Comparison of ENCODE assay signal across 8 mouse cellular contexts in genomic region chr2:25708121-25708520, GRCm38 (mm10). TPM values are rescaled to one million over a fixed set of nuclear protein-coding genes. Genes with fewer than 3 reads are reported as not detected.
DNase-seq lines count a peak whose midpoint lies in the region; ATAC-seq lines count a peak whose summit lies in the region.

No protein-coding gene starts in this region.

- H3K4me2 ChIP-seq in embryonic facial prominence, embryonic 11.5 days (ENCODE audit: low read depth, low read length) = no peak overlapping the region
- H3K4me2 ChIP-seq in hindbrain, embryonic 12.5 days (replicated peaks) = peak overlapping the region; percentile 62
- peak overlapping the region; percentile 81 for H3K4me2 ChIP-seq in midbrain, embryonic 14.5 days (ENCODE audit: low read length)

- no peaks in the 10 kb centered on the region for H3K9me3 ChIP-seq in embryonic facial prominence, embryonic 11.5 days (replicated peaks; ENCODE audit: control insufficient read depth, low read length)
- no peaks in the 10 kb centered on the region for H3K9me3 ChIP-seq in hindbrain, embryonic 12.5 days (replicated peaks)
- no peaks in the 10 kb centered on the region for H3K9me3 ChIP-seq in midbrain, embryonic 14.5 days (ENCODE audit: control insufficient read depth, low read length)

- H3K27me3 ChIP-seq in embryonic facial prominence, embryonic 11.5 days (ENCODE audit: control insufficient read depth, insufficient read depth, low read length) = no peaks in the 10 kb centered on the region
- no peaks in the 10 kb centered on the region; the same call in 1 of the 2 replicates for H3K27me3 ChIP-seq in hindbrain, embryonic 12.5 days
- no peaks in the 10 kb centered on the region for H3K27me3 ChIP-seq in midbrain, embryonic 14.5 days (ENCODE audit: control insufficient read depth, insufficient read depth, low read length)
- no peaks in the 10 kb centered on the region for H3K27me3 ChIP-seq in splenic B cell, adult 2 months (ENCODE audit: control insufficient read depth, insufficient read depth, low read length, poor library complexity, severe bottlenecking)

- no peak for ATAC-seq in frontal cortex, adult (ENCODE audit: low TSS enrichment)
- ATAC-seq in embryonic facial prominence, embryonic 11.5 days (replicated peaks; ENCODE audit: insufficient number of reproducible peaks, low FRiP score, low TSS enrichment, low read depth) = no peak
- ATAC-seq in hindbrain, embryonic 12.5 days (ENCODE audit: low FRiP score) = no peak
- no peak for ATAC-seq in midbrain, embryonic 14.5 days (ENCODE audit: low FRiP score, low TSS enrichment)

- H3K36me3 ChIP-seq in embryonic facial prominence, embryonic 11.5 days (replicated peaks; ENCODE audit: control insufficient read depth, insufficient read depth, low read depth, low read length) = no peaks in the 10 kb centered on the region
- 0 out of 2 replicates have a peak, but pooled peaks cover 3% of the 10 kb centered on the region for H3K36me3 ChIP-seq in hindbrain, embryonic 12.5 days
- H3K36me3 ChIP-seq in midbrain, embryonic 14.5 days (ENCODE audit: control insufficient read depth, insufficient read depth, low read length) = no peaks in the 10 kb centered on the region
- H3K36me3 ChIP-seq in splenic B cell, adult 2 months (ENCODE audit: control insufficient read depth, insufficient read depth, low read length, poor library complexity, severe bottlenecking) = no peaks in the 10 kb centered on the region

- WGBS in embryonic facial prominence, embryonic 11.5 days = 69% methylated on average over 2 of the region's 2 CpGs
- 82% methylated on average over 2 of the region's 2 CpGs for WGBS in hindbrain, embryonic 12.5 days
- 90% methylated on average over 2 of the region's 2 CpGs for WGBS in midbrain, embryonic 14.5 days

- H3K9ac ChIP-seq in embryonic facial prominence, embryonic 11.5 days (replicated peaks; ENCODE audit: low read length) = no peak overlapping the region
- no peak overlapping the region for H3K9ac ChIP-seq in hindbrain, embryonic 12.5 days
- no peak overlapping the region for H3K9ac ChIP-seq in midbrain, embryonic 14.5 days (replicated peaks; ENCODE audit: low read length)

- peak; percentile 28 to 64 for DNase-seq in frontal cortex, adult 2 months (ENCODE audit: extremely low spot score in 1 of 2, low spot score in 1 of 2)
- peak; percentile 37 for DNase-seq in R1 (ENCODE audit: low read depth, low spot score)
- peak; percentile 56 for DNase-seq in embryonic facial prominence, embryonic 11.5 days (ENCODE audit: low spot score)
- peak; percentile 45 to 57 for DNase-seq in layer of hippocampus, postnatal 10 days (ENCODE audit: low spot score in 2 of 2)
- peak; percentile 60 for DNase-seq in midbrain, embryonic 14.5 days
- peak; percentile 70 for DNase-seq in splenic B cell, adult 2 months (ENCODE audit: low read depth, low spot score)

- H3K27ac ChIP-seq in embryonic facial prominence, embryonic 11.5 days (replicated peaks; ENCODE audit: low read depth, low read length) = no peak overlapping the region
- H3K27ac ChIP-seq in hindbrain, embryonic 12.5 days = no peak overlapping the region
- H3K27ac ChIP-seq in midbrain, embryonic 14.5 days (replicated peaks; ENCODE audit: low read depth, low read length) = no peak overlapping the region

- no peaks in the 10 kb centered on the region for H3K4me1 ChIP-seq in embryonic facial prominence, embryonic 11.5 days (ENCODE audit: control insufficient read depth, insufficient read depth, low read length)
- peaks cover 14% of the 10 kb centered on the region for H3K4me1 ChIP-seq in hindbrain, embryonic 12.5 days
- peaks cover 17% of the 10 kb centered on the region for H3K4me1 ChIP-seq in midbrain, embryonic 14.5 days (ENCODE audit: control insufficient read depth, insufficient read depth, low read length)

- H3K4me3 ChIP-seq in embryonic facial prominence, embryonic 11.5 days (ENCODE audit: low read depth, low read length) = no peak overlapping the region
- no peak overlapping the region for H3K4me3 ChIP-seq in hindbrain, embryonic 12.5 days
- 0 out of 2 replicates have a peak overlapping the region, but pooled peaks have one; percentile 19 for H3K4me3 ChIP-seq in midbrain, embryonic 14.5 days (replicated peaks; ENCODE audit: low read depth, low read length)

RNA-seq across cellular contexts. Expression of gene Bmyc, which starts 1.6 kb away (rescaled TPM):
- 107 and 127 TPM in 2 replicates for polyA plus RNA-seq in frontal cortex, adult 2 months (2012; rRNA removed)
- 66.2 and 72.5 TPM in 2 replicates for polyA plus RNA-seq in embryonic facial prominence, embryonic 11.5 days (2014; fragmentation: Nextera tagmentation; extraction: Ambion mirVana)
- polyA plus RNA-seq in hindbrain, embryonic 12.5 days (2016; fragmentation: Nextera tagmentation; extraction: Ambion mirVana) = 97.8 and 98.7 TPM in 2 replicates
- total RNA-seq in layer of hippocampus, postnatal 10 days (2021) = 10 to 100 TPM; 91.7 to 98.0 TPM
- 114 and 151 TPM in 2 replicates for polyA plus RNA-seq in midbrain, embryonic 14.5 days (2014; fragmentation: Nextera tagmentation; extraction: Ambion mirVana)

RNA-seq across cellular contexts. Expression of gene Obp2a, which starts 8.3 kb away (rescaled TPM):
- not detected in 2 replicates for polyA plus RNA-seq in frontal cortex, adult 2 months (2012; rRNA removed)
- polyA plus RNA-seq in embryonic facial prominence, embryonic 11.5 days (2014; fragmentation: Nextera tagmentation; extraction: Ambion mirVana) = not detected in 2 replicates
- not detected in 2 replicates for polyA plus RNA-seq in hindbrain, embryonic 12.5 days (2016; fragmentation: Nextera tagmentation; extraction: Ambion mirVana)
- not detected for total RNA-seq in layer of hippocampus, postnatal 10 days (2021)
- polyA plus RNA-seq in midbrain, embryonic 14.5 days (2014; fragmentation: Nextera tagmentation; extraction: Ambion mirVana) = not detected in 2 replicates

RNA-seq across cellular contexts. Expression of gene Lcn10, which starts 25.6 kb away (rescaled TPM):
- polyA plus RNA-seq in frontal cortex, adult 2 months (2012; rRNA removed) = not detected in 2 replicates
- polyA plus RNA-seq in embryonic facial prominence, embryonic 11.5 days (2014; fragmentation: Nextera tagmentation; extraction: Ambion mirVana) = not detected in 2 replicates
- not detected in 2 replicates for polyA plus RNA-seq in hindbrain, embryonic 12.5 days (2016; fragmentation: Nextera tagmentation; extraction: Ambion mirVana)
- not detected for total RNA-seq in layer of hippocampus, postnatal 10 days (2021)
- not detected in 2 replicates for polyA plus RNA-seq in midbrain, embryonic 14.5 days (2014; fragmentation: Nextera tagmentation; extraction: Ambion mirVana)

RNA-seq across cellular contexts. Expression of gene Obp2b, which starts 28.7 kb away (rescaled TPM):
- not detected in 2 replicates for polyA plus RNA-seq in frontal cortex, adult 2 months (2012; rRNA removed)
- polyA plus RNA-seq in embryonic facial prominence, embryonic 11.5 days (2014; fragmentation: Nextera tagmentation; extraction: Ambion mirVana) = not detected in 2 replicates
- polyA plus RNA-seq in hindbrain, embryonic 12.5 days (2016; fragmentation: Nextera tagmentation; extraction: Ambion mirVana) = not detected in 2 replicates
- not detected for total RNA-seq in layer of hippocampus, postnatal 10 days (2021)
- not detected in 2 replicates for polyA plus RNA-seq in midbrain, embryonic 14.5 days (2014; fragmentation: Nextera tagmentation; extraction: Ambion mirVana)

RNA-seq across cellular contexts. Expression of gene Lcn6, which starts 31.5 kb away (rescaled TPM):
- polyA plus RNA-seq in frontal cortex, adult 2 months (2012; rRNA removed) = not detected in 2 replicates
- not detected in 2 replicates for polyA plus RNA-seq in embryonic facial prominence, embryonic 11.5 days (2014; fragmentation: Nextera tagmentation; extraction: Ambion mirVana)
- not detected in 2 replicates for polyA plus RNA-seq in hindbrain, embryonic 12.5 days (2016; fragmentation: Nextera tagmentation; extraction: Ambion mirVana)
- not detected for total RNA-seq in layer of hippocampus, postnatal 10 days (2021)
- not detected in 2 replicates for polyA plus RNA-seq in midbrain, embryonic 14.5 days (2014; fragmentation: Nextera tagmentation; extraction: Ambion mirVana)
